Mouse (Mus musculus): Measurements from ENCODE around the gene Ilf3.

DNA sequence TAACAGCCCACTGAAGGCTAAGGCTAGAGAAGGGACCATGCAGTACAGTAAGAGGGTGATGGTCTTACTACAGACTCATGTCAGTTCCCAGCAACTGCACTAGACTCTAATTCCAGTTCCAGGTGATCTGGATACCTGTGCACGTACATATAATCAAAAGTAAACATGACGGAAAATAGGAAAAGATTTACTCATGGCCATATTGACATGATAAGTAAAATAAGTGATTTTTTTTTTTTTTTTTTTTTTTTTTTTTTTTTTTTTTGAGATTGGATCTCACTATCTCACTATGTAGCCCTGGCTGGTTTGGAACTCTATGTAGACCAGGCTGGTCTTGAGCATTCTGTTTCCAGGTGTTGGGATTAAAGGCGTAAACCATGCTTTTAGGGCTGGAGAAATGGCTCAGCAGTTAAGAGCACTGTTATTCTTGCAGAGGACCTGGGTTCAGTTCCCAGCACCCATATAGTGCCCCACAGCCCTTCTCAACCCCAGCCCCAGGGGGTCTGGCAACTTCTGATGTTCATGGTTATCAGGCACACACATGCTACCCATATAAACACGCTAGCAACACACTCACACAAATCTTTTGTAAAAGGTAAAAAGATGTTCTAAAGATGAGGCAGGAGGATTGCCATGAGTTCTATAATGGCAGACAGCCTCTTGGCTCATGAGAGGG lies 15.8 kb upstream of the Ilf3 start:
- TF ChIP-seq SRF (IDR thresholded peaks at IDR 0.05; ENCODE audit: control insufficient read depth, insufficient read length, low read depth): no peak
- TF ChIP-seq POLR2A (IDR thresholded peaks at IDR 0.05; ENCODE audit: insufficient read length, low read depth): no peak

Measured in myocyte (in vitro differentiated cells).